Mouse (Mus musculus) thymus, adult 2 months (tissue): Measurements from ENCODE around the gene Pex11a. TPM values are rescaled to one million over a fixed set of nuclear protein-coding genes. Genes with fewer than 3 reads are reported as not detected.

ENCODE experiments used
- DNase-seq: peaks from one replicate; pipeline ENCODE4 v3.0.0; 2021
- H3K27ac ChIP-seq: fragments of 200-500 bp; 2 replicates; pipeline ENCODE4 v1.5.1; 2012; ENCODE audit warnings: low read length, control low read depth; ENCODE audit not compliant: control insufficient read depth, insufficient read depth
- H3K27me3 ChIP-seq: fragments of 200-500 bp; 2 replicates; pipeline ENCODE4 v1.6.1; 2012; ENCODE audit warnings: mild to moderate bottlenecking, low read length, moderate library complexity, mixed read lengths; ENCODE audit not compliant: control insufficient read depth, insufficient read depth
- H3K36me3 ChIP-seq: fragments of 200-500 bp; 2 replicates; pipeline ENCODE4 v1.6.1; 2012; ENCODE audit warnings: mild to moderate bottlenecking, low read length, moderate library complexity; ENCODE audit not compliant: control insufficient read depth, insufficient read depth
- H3K4me1 ChIP-seq: fragments of 200-500 bp; replicated peaks from 2 replicates; pipeline ENCODE4 v1.6.1; 2012; ENCODE audit warnings: low read length; ENCODE audit not compliant: control insufficient read depth, insufficient read depth
- H3K4me3 ChIP-seq: fragments of 200-500 bp; 2 replicates; pipeline ENCODE4 v1.5.1; 2012; ENCODE audit warnings: mild to moderate bottlenecking, low read length, control low read depth, moderate library complexity; ENCODE audit not compliant: control insufficient read depth, insufficient read depth
- CTCF ChIP-seq: fragments of 200-500 bp; IDR thresholded peaks from 2 replicates; pipeline ENCODE4 v1.5.1; 2012; ENCODE audit warnings: mild to moderate bottlenecking, control low read depth, low read length, moderate library complexity, borderline replicate concordance; ENCODE audit not compliant: control insufficient read depth, poor library complexity, insufficient read depth; ENCODE audit errors: extremely low read depth
- POLR2A ChIP-seq: fragments of 200-500 bp; IDR thresholded peaks from 2 replicates; pipeline ENCODE4 v1.6.1; 2012; ENCODE audit warnings: mild to moderate bottlenecking, low read length, control low read depth, moderate library complexity; ENCODE audit not compliant: control insufficient read depth, poor library complexity, insufficient read depth; ENCODE audit errors: extremely low read depth
- WGBS: fragments of 180-500 bp; shearing (Covaris S2); methylation state at CpG from one replicate; pipeline ENCODE4 v1.1.7; 2018; 5-methylcytosine and 5-hydroxymethylcytosine counted together
- polyA plus RNA-seq: library from polyadenylated mRNA; depleted of rRNA; stranded (reverse); fragments of >200 nt; gene quantifications from 2 replicates; pipeline ENCODE4 v1.2.3, GENCODE M21; 2012

The Pex11a gene
- polyA plus RNA-seq, 1 experiment: 8.1 TPM

DNA sequence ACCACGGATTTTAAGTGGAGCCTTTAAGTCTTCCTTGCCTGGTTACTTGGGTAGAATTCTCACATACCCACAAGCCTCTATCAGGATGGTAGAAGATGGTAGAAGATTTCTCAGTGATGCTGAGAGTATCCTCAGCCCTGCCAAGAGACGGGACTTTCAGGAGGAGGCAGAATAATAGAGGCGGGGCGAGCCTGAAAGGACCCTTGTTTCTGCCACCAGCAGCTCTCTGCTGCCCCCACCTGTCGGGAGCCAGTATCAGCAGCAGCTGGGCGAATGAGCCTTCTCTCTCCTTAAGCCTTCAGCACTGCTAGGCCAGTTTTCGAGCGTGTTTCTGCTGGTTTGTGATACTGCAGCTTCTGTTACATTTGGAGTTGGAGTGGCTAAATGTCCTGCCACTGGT is 13.8 kb downstream of the Pex11a start:
- H3K4me3 ChIP-seq: no peak overlapping the region
- H3K36me3 ChIP-seq: no peaks in the 10 kb centered on the region
- peak; percentile 78 for DNase-seq
- no peaks in the 10 kb centered on the region; the same call in 1 of the 2 replicates for H3K27me3 ChIP-seq
- TF ChIP-seq CTCF (peak; percentile 87), POLR2A (no peak)
- WGBS: 5% methylated on average over 8 of the region's 8 CpGs
- H3K27ac ChIP-seq: no peak overlapping the region
- H3K4me1 ChIP-seq: no peaks in the 10 kb centered on the region

DNA sequence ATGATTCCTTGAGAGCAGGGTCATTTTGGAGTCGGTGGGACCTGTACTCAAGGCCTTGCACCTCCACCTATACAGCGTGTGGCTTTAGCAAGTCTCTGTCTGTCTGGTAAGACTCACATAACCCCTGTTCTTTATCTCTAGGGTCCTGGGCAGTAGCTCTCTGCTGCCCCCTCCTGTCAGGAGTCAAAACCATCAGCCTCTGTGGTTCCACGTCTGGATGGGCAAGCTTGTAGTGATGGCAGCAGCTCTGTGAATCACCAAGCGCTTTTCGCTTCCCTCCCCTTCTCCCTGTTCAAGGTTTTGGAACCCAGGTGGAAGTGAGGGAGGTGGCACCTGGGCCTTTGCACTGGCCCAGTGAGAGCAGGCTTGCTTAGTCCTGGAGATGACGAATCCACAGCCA is 14.7 kb downstream of the Pex11a start:
- peak; percentile 72; the same call in 1 of the 2 replicates for TF ChIP-seq CTCF
- TF ChIP-seq POLR2A: no peak
- DNase-seq: peak; percentile 77
- Histone ChIP-seq H3K4me3 (no peak overlapping the region), H3K27me3 (no peaks in the 10 kb centered on the region; the same call in 1 of the 2 replicates), H3K27ac (no peak overlapping the region), H3K36me3 (no peaks in the 10 kb centered on the region), H3K4me1 (no peaks in the 10 kb centered on the region)
- WGBS: 35% methylated on average over 6 of the region's 6 CpGs

DNA sequence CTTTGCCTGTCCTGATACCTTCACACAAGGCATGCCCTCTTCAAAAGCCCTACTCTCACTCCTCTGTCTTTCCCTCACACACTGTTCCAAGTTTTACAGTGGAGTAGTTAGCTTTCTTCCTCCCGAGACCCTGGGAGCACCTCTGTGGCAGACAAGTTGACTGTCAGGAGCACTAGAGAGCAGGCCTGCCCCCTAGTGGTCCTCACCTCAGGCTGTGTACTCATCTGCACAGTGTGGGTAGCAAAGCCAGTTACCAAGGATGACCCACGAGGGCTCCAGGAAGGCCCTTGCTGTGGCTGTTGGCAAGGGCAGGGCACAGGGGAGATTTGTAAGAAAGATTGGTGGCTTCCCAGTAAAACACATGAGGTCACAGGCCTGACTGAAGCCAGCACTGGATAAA is 15.8 kb downstream of the Pex11a start:
- 20% methylated on average over 2 of the region's 2 CpGs for WGBS
- no peaks in the 10 kb centered on the region; the same call in 1 of the 2 replicates for H3K27me3 ChIP-seq
- no peak overlapping the region for H3K4me3 ChIP-seq
- no peaks in the 10 kb centered on the region for H3K4me1 ChIP-seq
- DNase-seq: peak; percentile 73
- no peaks in the 10 kb centered on the region for H3K36me3 ChIP-seq
- TF ChIP-seq CTCF (peak; percentile 80; the same call in 1 of the 2 replicates), POLR2A (no peak)
- no peak overlapping the region for H3K27ac ChIP-seq

GRCm38 (mm10) chr7:79721386-79721977 is 21.4 kb downstream of the Pex11a start:
- TF ChIP-seq CTCF (0 out of 2 replicates have a peak, but pooled peaks have one; percentile 48), POLR2A (no peak)
- Histone ChIP-seq H3K4me1 (peaks cover 4% of the 10 kb centered on the region), H3K27me3 (no peaks in the 10 kb centered on the region), H3K27ac (no peak overlapping the region), H3K36me3 (no peaks in the 10 kb centered on the region), H3K4me3 (peak overlapping the region; percentile 56)
- WGBS: 2% methylated on average over 48 of the region's 48 CpGs
- DNase-seq: peak; percentile 79

DNA sequence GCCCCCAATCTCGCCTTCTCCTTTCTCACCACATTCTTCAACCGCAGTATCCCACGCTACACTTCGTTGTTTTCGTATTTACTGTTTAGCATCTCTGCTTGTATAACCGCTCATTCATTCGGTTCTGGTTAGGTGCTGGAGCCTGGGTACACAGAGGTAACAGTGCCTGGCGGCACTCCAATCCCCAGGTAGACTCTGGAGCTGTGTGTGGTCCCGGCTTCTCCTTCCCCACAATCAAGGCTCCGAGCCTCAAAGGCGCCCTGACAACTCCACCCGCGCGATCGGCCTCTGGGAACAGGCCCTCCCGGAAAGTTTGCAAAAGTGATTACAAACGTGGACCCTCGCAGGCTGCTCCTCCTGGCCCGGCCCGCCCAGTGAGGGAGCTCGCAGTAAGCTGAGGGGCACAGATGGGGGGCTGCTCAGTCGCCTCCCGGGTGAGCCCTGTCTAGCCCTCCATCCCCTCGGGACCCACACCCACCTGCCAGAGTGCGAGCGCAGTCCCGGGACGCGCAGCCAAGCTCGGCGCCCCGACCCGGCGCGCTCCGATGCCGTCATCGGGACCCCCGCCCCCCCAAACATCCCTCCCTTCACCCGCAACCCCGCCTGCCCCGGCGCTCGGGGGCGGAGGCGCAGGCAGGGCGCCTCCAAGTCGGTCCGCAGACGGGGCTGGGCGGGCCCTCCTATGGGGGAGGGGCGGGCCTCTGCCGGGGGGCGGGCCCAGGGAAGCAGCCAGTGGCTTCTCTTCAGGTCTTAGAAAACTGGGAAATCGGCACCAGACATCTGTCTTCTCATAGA is 27.5 kb downstream of the Pex11a start, which contains the start of gene Kif7:
Gene Kif7 (minus strand): TSS at position 534 of the 795 bp plus-strand sequence.
- no peak within 1 kb of the TSS for H3K27ac ChIP-seq
- peaks cover 6% of the 10 kb centered on the region for H3K4me1 ChIP-seq
- no peaks in the 10 kb centered on the region for H3K36me3 ChIP-seq
- H3K27me3 ChIP-seq: no peaks in the 10 kb centered on the region; the same call in 1 of the 2 replicates
- DNase-seq: peak; percentile 83
- no peak for TF ChIP-seq POLR2A
- TF ChIP-seq CTCF: 0 out of 2 replicates have a peak, but pooled peaks have one; percentile 30
- under 1% methylated on average over 55 of the region's 55 CpGs for WGBS
- H3K4me3 ChIP-seq: peak within 1 kb of the TSS; percentile 56

DNA sequence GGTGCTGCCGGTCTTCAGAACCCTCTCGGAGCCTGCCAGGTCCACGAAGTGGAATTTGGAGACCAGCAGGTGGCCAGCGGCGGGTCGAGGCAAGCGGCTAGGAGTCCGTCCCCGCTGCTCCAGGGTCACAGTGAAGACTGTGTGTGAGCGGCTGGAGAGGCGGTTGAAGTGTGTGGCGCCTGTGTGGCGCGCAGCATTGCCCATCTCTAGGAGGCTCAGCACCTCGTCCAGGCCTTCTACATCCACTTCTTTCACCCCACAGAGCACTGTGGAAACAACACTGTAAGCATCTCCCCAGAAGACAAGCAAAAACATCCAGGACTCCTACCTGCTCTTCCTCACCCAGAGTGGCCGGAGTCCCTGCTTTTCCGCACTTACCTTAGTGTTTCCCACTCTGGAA is 32.1 kb downstream of the Pex11a start:
- WGBS: 91% methylated on average over 17 of the region's 17 CpGs
- TF ChIP-seq POLR2A: no peak
- peaks cover 12% of the 10 kb centered on the region for H3K4me1 ChIP-seq
- DNase-seq: no peak
- H3K36me3 ChIP-seq: no peaks in the 10 kb centered on the region
- H3K4me3 ChIP-seq: no peak overlapping the region
- H3K27me3 ChIP-seq: no peaks in the 10 kb centered on the region; the same call in 1 of the 2 replicates
- no peak overlapping the region for H3K27ac ChIP-seq
